Mouse (Mus musculus): ENCODE data around the gene Pde7b.

Gene Pde7b

DNA sequence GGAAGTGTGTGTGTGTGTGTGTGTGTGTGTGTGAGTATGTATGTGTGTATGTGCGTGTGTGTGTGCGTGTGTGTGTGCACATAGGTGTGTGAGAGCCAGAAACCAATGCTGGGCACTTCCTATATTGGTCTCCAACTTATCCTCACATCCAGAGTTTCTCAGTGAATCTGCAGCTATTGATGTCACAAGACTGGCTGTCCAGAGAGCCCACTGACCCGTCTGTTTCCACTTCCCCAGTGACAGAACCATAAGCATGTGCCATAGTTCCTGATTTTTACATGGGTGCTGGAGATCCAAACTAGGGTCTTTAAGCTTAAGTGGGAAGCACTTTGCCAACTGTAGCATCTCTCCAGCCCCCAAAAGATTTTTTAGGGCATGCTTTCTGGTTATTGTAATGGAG lies 71.6 kb downstream of the Pde7b start:
- DNase-seq = no peak

DNA sequence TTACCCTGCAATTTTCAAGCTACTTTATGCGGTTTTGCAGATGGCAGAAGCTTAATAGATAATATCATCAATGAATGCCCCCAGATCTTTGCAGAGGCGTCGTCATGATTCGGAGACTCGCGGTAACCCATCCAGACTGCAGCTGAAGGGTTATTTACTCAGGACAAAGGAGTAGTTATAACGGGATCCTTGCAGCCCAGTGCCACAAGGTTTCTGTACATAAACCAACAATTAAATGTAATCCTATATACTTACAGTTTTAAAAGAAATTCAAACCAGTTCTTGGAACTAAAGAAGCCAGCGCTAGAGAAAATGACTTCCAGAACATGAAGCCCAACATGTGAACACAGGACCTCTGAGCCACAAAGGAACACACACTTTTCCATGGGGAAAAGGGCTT lies 88.5 kb downstream of the Pde7b start:
- DNase-seq = no peak

- DNase-seq = no peak
These were observed 91.8 kb downstream of the Pde7b start for GRCm38 (mm10) chr10:20633085-20633415.

- DNase-seq = no peak
These were observed 92.4 kb downstream of the Pde7b start for GRCm38 (mm10) chr10:20632256-20633084.

GRCm38 (mm10) chr10:20630122-20630521 lies 94.8 kb downstream of the Pde7b start:
- DNase-seq = no peak

DNA sequence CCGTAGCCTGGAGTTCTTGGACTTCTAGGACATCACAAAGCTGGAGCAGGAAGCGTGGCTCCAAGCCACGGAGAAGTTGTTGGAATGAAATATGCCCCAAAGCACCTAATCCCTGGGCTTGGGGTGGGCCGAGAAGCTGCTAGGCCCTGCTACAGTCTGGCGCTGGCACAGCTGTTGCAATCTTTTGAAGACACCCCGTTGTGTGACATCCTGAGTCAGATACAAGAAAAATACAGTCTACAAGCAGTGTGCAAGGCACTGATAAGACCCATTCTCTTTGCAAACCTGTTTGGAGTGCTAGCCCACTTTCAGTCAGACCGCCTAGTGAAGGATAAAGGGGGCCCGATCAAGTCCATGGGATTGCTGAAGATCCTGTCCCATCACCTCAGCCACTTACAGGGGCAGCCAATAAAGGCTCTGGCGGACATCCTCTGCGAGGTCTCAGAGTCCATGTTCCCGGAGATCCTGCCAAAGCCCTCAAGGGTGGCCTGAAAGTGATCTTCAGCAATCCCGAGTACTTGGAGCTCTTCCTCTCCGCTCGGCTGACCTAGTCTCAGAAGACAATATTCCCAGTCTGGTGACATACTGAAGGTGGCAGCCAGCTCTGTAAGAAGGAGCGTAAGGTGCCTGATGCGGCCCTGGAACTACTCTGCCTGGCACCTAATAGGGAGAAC lies 99.0 kb downstream of the Pde7b start:
- DNase-seq = no peak

DNA sequence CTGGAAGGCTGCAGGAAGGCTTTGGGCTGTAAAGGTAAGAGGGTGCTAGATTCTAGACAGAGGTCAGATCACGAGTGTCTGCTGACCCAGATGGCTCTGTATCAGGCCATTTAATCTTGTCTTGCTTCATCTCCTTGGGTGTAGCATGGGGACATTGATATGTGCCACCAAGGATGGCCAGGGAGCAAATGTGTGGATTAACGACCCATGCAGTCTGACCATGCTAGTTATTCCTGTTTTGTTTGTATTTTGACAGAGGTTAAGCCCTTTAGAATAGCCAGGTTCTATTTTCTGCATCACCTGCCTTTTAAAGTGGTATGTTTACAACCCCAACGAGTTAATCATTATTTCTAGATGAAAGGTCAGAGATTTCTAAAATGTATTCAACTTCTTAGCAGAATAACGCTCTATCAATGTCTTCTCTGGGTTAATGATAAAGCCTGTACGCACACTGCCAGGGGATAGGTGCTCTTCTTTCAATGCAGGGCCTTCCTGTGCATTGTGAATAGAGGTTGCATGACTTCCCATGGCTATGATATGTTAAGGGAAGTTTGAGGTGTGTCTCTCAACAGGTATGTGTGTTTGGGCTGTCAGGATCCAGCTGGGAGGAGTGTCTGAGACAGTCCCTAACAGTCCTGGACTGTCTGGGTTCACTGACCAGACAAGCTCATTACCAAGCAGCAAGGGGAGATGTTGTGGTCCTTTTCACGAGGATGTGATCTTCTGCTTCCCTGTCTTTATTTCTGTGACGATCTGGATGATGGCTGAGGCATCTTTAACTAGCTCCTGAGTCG lies 103.0 kb downstream of the Pde7b start:
- DNase-seq = peak; percentile 38 to 74

- DNase-seq = no peak
These were observed 118.9 kb downstream of the Pde7b start for GRCm38 (mm10) chr10:20606007-20606406.

GRCm38 (mm10) chr10:20595107-20595810 lies 129.6 kb downstream of the Pde7b start:
- DNase-seq = peak; percentile 11 to 30

GRCm38 (mm10) chr10:20594015-20594414 lies 130.9 kb downstream of the Pde7b start:
- DNase-seq = no peak

GRCm38 (mm10) chr10:20590100-20590499 lies 134.8 kb downstream of the Pde7b start:
- DNase-seq = peak in 1 of 2 experiments; percentile 24

GRCm38 (mm10) chr10:20585959-20586358 lies 138.9 kb downstream of the Pde7b start:
- DNase-seq = no peak

GRCm38 (mm10) chr10:20575002-20575401 lies 149.9 kb downstream of the Pde7b start:
- no peak for DNase-seq

GRCm38 (mm10) chr10:20574414-20574813 lies 150.5 kb downstream of the Pde7b start:
- no peak for DNase-seq

DNA sequence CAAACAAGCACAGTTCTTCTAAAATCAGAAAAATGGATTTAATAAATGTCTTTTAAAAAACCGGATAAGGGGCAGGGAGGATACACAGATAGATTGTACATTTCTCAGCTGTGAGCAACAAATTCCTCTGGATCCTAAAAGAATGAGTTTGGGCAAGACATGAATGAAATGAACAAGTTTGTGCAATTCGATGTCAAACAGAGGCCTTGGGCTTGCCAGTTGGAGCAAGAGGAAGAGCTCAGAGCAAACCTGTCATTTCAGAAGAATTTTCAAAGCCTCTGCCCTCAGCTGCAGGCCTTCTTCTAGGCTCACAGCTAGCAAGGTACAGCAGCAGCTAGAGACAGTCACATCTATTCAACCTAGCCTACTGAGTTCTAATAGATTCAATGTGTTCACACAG lies 153.4 kb downstream of the Pde7b start:
- no peak for DNase-seq

- peak in 1 of 2 experiments; percentile 39 for DNase-seq
These were observed 156.2 kb downstream of the Pde7b start for GRCm38 (mm10) chr10:20568630-20569029.

DNA sequence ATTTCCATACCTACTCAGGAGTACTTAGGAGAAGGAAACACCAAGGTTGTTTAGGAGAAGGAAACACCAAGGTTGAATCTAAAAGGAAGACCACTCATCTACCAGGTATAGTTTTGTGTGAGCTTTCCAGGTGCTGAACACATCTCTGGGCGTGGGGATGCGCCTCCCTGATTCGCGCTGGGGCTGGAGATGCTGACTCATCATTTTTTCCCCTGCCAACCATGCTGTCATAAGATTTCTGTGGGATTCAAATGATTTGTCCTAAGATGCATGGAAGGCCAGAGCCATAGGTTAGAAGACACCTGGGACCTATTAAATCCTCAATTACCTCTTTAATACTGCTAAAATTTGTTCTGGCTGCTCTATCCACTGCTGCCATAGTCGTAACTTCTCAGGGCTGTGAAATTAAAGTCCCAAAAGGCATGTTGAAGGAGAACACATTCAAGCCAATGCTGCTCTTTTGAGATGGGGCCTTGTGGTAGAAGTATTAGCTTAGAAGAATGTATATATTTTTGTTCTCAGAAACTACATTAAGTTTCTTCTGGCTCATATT lies 157.1 kb downstream of the Pde7b start:
- DNase-seq = no peak

- DNase-seq = no peak
These were observed 168.4 kb downstream of the Pde7b start for GRCm38 (mm10) chr10:20556477-20556876.

GRCm38 (mm10) chr10:20551341-20551740 lies 173.5 kb downstream of the Pde7b start:
- DNase-seq = no peak

DNA sequence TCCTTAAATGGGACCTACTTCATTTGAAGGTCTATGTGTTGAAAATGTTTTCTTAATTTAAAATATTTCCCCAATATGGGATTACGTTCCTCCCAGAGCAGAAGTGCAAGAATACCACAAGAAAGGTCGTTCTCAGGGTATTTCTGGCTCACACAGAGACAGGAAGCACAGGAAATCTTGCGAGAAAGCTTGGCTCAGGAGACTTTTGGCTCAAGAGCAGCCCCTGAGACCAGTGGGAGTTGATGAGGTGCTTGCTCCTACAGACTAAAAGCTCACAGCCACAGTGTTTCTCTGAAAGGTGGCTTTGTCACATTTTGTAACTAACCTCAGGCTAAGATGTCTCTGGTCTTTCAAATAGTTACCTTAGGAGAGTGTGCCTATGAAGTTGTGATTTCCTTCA lies 174.1 kb downstream of the Pde7b start:
- no peak for DNase-seq

DNA sequence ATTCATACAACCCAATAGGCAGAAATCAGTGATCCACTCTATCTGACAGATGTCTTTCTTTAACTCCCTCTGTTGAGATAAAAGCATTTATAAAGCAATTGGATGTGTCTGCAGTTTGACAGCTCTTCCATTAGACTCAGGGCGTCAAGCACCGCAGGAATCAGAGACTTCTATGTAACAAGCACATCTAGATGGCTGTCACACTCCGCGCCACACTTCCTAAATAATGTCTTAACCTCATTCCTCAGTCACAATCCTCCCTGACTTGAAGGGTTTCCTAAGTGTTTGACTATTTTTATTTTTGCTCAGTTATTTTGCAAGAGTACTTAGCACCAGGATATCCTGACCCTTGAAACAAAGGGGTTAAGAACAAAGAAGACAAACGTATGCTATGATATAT lies 174.7 kb downstream of the Pde7b start:
- no peak for DNase-seq

GRCm38 (mm10) chr10:20548833-20549710 lies 175.8 kb downstream of the Pde7b start:
- peak; percentile 46 to 75 for DNase-seq
